Mouse (Mus musculus): ENCODE measurements around the gene Olfr745. TPM values are rescaled to one million over a fixed set of nuclear protein-coding genes. Genes with fewer than 3 reads are reported as not detected.

Gene Olfr745
- not detected for polyA plus RNA-seq (2015; fragmentation: Illumina TruSeq; extraction: RNeasy Lipid Tissue Mini Kit (QIAGEN cat#74804); ENCODE audit: insufficient read depth, low read depth, low replicate concordance)

GRCm38 (mm10) chr14:50639088-50639487 lies at the start of gene Olfr745:
Gene Olfr745, plus strand, starts transcription at chr14:50639388.

GRCm38 (mm10) chr14:50614579-50614978 lies 24.6 kb upstream of the Olfr745 start, which contains the start of gene Olfr744:
Gene Olfr744, plus strand, starts transcription at chr14:50614879.

GRCm38 (mm10) chr14:50646783-50647182 lies 7.6 kb downstream of the Olfr745 start, which contains the start of gene Olfr746:
Gene Olfr746, plus strand, starts transcription at chr14:50647083.

GRCm38 (mm10) chr14:50693106-50693505 lies 53.9 kb downstream of the Olfr745 start, which contains the start of gene Olfr747:
Gene Olfr747, minus strand, starts transcription at chr14:50693206.

Other genes starting within 250 kb of the Olfr745 start
- not detected for gene Olfr738, start 231.8 kb upstream of the Olfr745 start, polyA plus RNA-seq (2015; fragmentation: Illumina TruSeq; extraction: RNeasy Lipid Tissue Mini Kit (QIAGEN cat#74804); ENCODE audit: insufficient read depth, low read depth, low replicate concordance)
- not detected for gene Olfr739, start 220.8 kb upstream of the Olfr745 start, polyA plus RNA-seq (2015; fragmentation: Illumina TruSeq; extraction: RNeasy Lipid Tissue Mini Kit (QIAGEN cat#74804); ENCODE audit: insufficient read depth, low read depth, low replicate concordance)
- gene Olfr740, start 193.8 kb upstream of the Olfr745 start, polyA plus RNA-seq (2015; fragmentation: Illumina TruSeq; extraction: RNeasy Lipid Tissue Mini Kit (QIAGEN cat#74804); ENCODE audit: insufficient read depth, low read depth, low replicate concordance), result not detected
- not detected for gene Olfr741, start 166.7 kb upstream of the Olfr745 start, polyA plus RNA-seq (2015; fragmentation: Illumina TruSeq; extraction: RNeasy Lipid Tissue Mini Kit (QIAGEN cat#74804); ENCODE audit: insufficient read depth, low read depth, low replicate concordance)
- not detected for gene Olfr742, start 135.8 kb upstream of the Olfr745 start, polyA plus RNA-seq (2015; fragmentation: Illumina TruSeq; extraction: RNeasy Lipid Tissue Mini Kit (QIAGEN cat#74804); ENCODE audit: insufficient read depth, low read depth, low replicate concordance)
- not detected for gene Olfr743, start 117.5 kb upstream of the Olfr745 start, polyA plus RNA-seq (2015; fragmentation: Illumina TruSeq; extraction: RNeasy Lipid Tissue Mini Kit (QIAGEN cat#74804); ENCODE audit: insufficient read depth, low read depth, low replicate concordance)
- gene Olfr744, start 24.5 kb upstream of the Olfr745 start, polyA plus RNA-seq (2015; fragmentation: Illumina TruSeq; extraction: RNeasy Lipid Tissue Mini Kit (QIAGEN cat#74804); ENCODE audit: insufficient read depth, low read depth, low replicate concordance), result not detected
- gene Olfr746, start 7.7 kb downstream of the Olfr745 start, polyA plus RNA-seq (2015; fragmentation: Illumina TruSeq; extraction: RNeasy Lipid Tissue Mini Kit (QIAGEN cat#74804); ENCODE audit: insufficient read depth, low read depth, low replicate concordance), result not detected
- not detected for gene Olfr747, start 53.8 kb downstream of the Olfr745 start, polyA plus RNA-seq (2015; fragmentation: Illumina TruSeq; extraction: RNeasy Lipid Tissue Mini Kit (QIAGEN cat#74804); ENCODE audit: insufficient read depth, low read depth, low replicate concordance)
- gene Olfr748, start 68.0 kb downstream of the Olfr745 start, polyA plus RNA-seq (2015; fragmentation: Illumina TruSeq; extraction: RNeasy Lipid Tissue Mini Kit (QIAGEN cat#74804); ENCODE audit: insufficient read depth, low read depth, low replicate concordance), result not detected
- not detected for gene Olfr749, start 105.7 kb downstream of the Olfr745 start, polyA plus RNA-seq (2015; fragmentation: Illumina TruSeq; extraction: RNeasy Lipid Tissue Mini Kit (QIAGEN cat#74804); ENCODE audit: insufficient read depth, low read depth, low replicate concordance)
- gene Ttc5, start 146.1 kb downstream of the Olfr745 start, polyA plus RNA-seq (2015; fragmentation: Illumina TruSeq; extraction: RNeasy Lipid Tissue Mini Kit (QIAGEN cat#74804); ENCODE audit: insufficient read depth, low read depth, low replicate concordance), result 10.5 TPM
- not detected for gene Ccnb1ip1, start 168.3 kb downstream of the Olfr745 start, polyA plus RNA-seq (2015; fragmentation: Illumina TruSeq; extraction: RNeasy Lipid Tissue Mini Kit (QIAGEN cat#74804); ENCODE audit: insufficient read depth, low read depth, low replicate concordance)
- gene Parp2, start 168.5 kb downstream of the Olfr745 start, polyA plus RNA-seq (2015; fragmentation: Illumina TruSeq; extraction: RNeasy Lipid Tissue Mini Kit (QIAGEN cat#74804); ENCODE audit: insufficient read depth, low read depth, low replicate concordance), result 28.7 TPM
- gene Tep1, start 231.2 kb downstream of the Olfr745 start, polyA plus RNA-seq (2015; fragmentation: Illumina TruSeq; extraction: RNeasy Lipid Tissue Mini Kit (QIAGEN cat#74804); ENCODE audit: insufficient read depth, low read depth, low replicate concordance), result 8.0 TPM

Data from pancreas, adult 10 weeks (tissue).